Mouse (Mus musculus) cerebellum, adult 2 months (tissue): ENCODE measurements around the gene Nt5c. TPM values are rescaled to one million over a fixed set of nuclear protein-coding genes. Genes with fewer than 3 reads are reported as not detected.
"Not testable (repeated sequence)": the region's sequence is repeated elsewhere in the genome, so short reads cannot be mapped to it uniquely, and the experiment has no call there.

ENCODE experiments used
- DNase-seq, 2 experiments: peaks; one replicate each; pipeline ENCODE4 v3.0.0; 2021
- H3K27ac ChIP-seq: fragments of 200-500 bp; 2 replicates; pipeline ENCODE4 v1.5.1; 2012; ENCODE audit warnings: low read length, control low read depth, inconsistent platforms; ENCODE audit not compliant: insufficient read depth
- H3K27me3 ChIP-seq: fragments of 200-500 bp; 2 replicates; pipeline ENCODE4 v1.6.1; 2012; ENCODE audit warnings: inconsistent platforms, mild to moderate bottlenecking, low read length, moderate library complexity; ENCODE audit not compliant: control insufficient read depth, insufficient read depth
- H3K4me1 ChIP-seq: fragments of 200-500 bp; 2 replicates; pipeline ENCODE4 v1.6.1; 2011; ENCODE audit warnings: low read length; ENCODE audit not compliant: control insufficient read depth, insufficient read depth
- H3K4me3 ChIP-seq: fragments of 200-500 bp; replicated peaks from 2 replicates; pipeline ENCODE3; 2011; ENCODE audit warnings: mild to moderate bottlenecking, low read depth, low read length, control low read depth; ENCODE audit not compliant: insufficient read depth
- CTCF ChIP-seq: fragments of 200-500 bp; IDR thresholded peaks from 2 replicates; pipeline ENCODE4 v1.5.1; 2011; ENCODE audit warnings: low read depth, mild to moderate bottlenecking, control low read depth, low read length, moderate library complexity, borderline replicate concordance; ENCODE audit not compliant: insufficient read depth
- POLR2A ChIP-seq: fragments of 200-500 bp; IDR thresholded peaks from 2 replicates; pipeline ENCODE4 v1.6.1; 2011; ENCODE audit warnings: low read length, control low read depth, borderline replicate concordance; ENCODE audit not compliant: insufficient read depth
- WGBS: fragments of 180-500 bp; shearing (Covaris S2); methylation state at CpG from one replicate; pipeline ENCODE4 v1.1.7; 2018; 5-methylcytosine and 5-hydroxymethylcytosine counted together
- polyA plus RNA-seq: library from polyadenylated mRNA; depleted of rRNA; stranded (reverse); fragments of >200 nt; gene quantifications from 2 replicates; pipeline ENCODE4 v1.2.3, GENCODE M21; 2012

The Nt5c gene
- polyA plus RNA-seq, 1 experiment, result 102 TPM

GRCm38 (mm10) chr11:115483278-115483677 lies 8.4 kb downstream of the Nt5c start:
- H3K4me1 ChIP-seq, result peaks cover under 1% of the 10 kb centered on the region; the same call in 1 of the 2 replicates
- H3K27me3 ChIP-seq, result no peaks in the 10 kb centered on the region
- DNase-seq, result no peak
- H3K27ac ChIP-seq, result no peak overlapping the region
- no peak overlapping the region for H3K4me3 ChIP-seq
- 59% methylated on average over 11 of the region's 11 CpGs for WGBS
- TF ChIP-seq CTCF (no peak), POLR2A (no peak)

- no peak overlapping the region for H3K27ac ChIP-seq
- DNase-seq, result no peak
- no peaks in the 10 kb centered on the region for H3K4me1 ChIP-seq
- H3K4me3 ChIP-seq, result no peak overlapping the region
- 88% methylated on average over 6 of the region's 6 CpGs for WGBS
- H3K27me3 ChIP-seq, result no peaks in the 10 kb centered on the region
- no peak for TF ChIP-seq CTCF
These were observed 10.0 kb downstream of the Nt5c start for GRCm38 (mm10) chr11:115481553-115482259.

GRCm38 (mm10) chr11:115478296-115478938 lies 13.2 kb downstream of the Nt5c start:
- no peak for TF ChIP-seq CTCF
- no peak for TF ChIP-seq POLR2A
- Histone ChIP-seq H3K27me3 (no peaks in the 10 kb centered on the region), H3K4me1 (peaks cover 6% of the 10 kb centered on the region; the same call in 1 of the 2 replicates), H3K4me3 (no peak overlapping the region), H3K27ac (no peak overlapping the region)
- 86% methylated on average over 9 of the region's 9 CpGs for WGBS
- DNase-seq, result no peak

DNA sequence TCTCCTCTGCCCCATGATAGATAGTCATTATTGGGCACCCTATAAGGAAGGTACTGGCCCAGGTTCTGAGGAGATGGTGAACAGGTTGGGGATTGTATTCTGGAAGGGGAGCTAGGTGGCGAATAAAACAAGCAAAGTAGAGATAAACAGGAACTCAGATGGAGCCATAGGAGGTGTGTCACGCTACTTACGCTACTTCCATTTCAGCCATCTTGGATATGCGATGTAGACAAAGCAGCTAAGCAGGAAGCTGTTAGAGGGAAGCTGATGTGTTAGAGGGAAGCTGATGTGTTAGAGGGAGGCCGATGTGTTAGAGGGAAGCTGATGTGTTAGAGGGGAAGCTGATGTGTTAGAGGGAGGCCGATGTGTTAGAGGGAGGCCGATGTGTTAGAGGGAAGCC lies 14.3 kb downstream of the Nt5c start:
- not testable (repeated sequence) for H3K4me3 ChIP-seq, DNase-seq, H3K27me3 ChIP-seq, H3K27ac ChIP-seq
- 85% methylated on average over 7 of the region's 7 CpGs for WGBS
- H3K4me1 ChIP-seq, result peaks cover 16% of the 10 kb centered on the region; the same call in 1 of the 2 replicates

GRCm38 (mm10) chr11:115476630-115477029 lies 15.0 kb downstream of the Nt5c start:
- peaks cover 16% of the 10 kb centered on the region; the same call in 1 of the 2 replicates for H3K4me1 ChIP-seq
- not testable (repeated sequence) for DNase-seq, H3K27ac ChIP-seq, H3K27me3 ChIP-seq, H3K4me3 ChIP-seq
- WGBS, result 81% methylated on average over 4 of the region's 4 CpGs

DNA sequence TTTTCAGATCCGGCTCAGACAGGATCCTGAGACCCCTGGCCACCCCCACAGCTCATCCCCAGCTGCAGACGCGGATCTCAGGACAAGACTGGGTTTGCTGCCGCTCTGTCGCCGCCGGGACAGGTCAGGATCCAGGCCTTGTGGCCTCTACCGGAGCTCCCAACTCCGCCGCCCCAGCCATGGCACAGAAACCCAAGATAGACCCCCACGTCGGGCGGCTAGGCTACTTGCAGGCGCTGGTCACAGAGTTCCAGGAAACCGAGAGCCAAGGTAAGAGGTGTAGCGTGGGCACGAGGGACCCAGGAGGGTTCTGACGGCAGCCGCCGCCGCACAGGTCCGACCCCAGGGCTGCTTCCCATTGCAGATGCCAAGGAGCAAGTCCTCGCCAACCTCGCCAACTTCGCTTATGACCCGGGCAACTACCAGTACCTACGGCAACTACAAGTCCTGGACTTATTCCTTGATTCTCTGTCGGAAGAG lies 15.9 kb downstream of the Nt5c start:
- WGBS, result 2% methylated on average over 28 of the region's 28 CpGs
- peak overlapping the region; percentile 74 for H3K4me3 ChIP-seq
- H3K27ac ChIP-seq, result no peak overlapping the region
- no peaks in the 10 kb centered on the region for H3K27me3 ChIP-seq
- no peak for DNase-seq
- peaks cover 16% of the 10 kb centered on the region; the same call in 1 of the 2 replicates for H3K4me1 ChIP-seq
- TF ChIP-seq POLR2A (no peak), CTCF (no peak)

DNA sequence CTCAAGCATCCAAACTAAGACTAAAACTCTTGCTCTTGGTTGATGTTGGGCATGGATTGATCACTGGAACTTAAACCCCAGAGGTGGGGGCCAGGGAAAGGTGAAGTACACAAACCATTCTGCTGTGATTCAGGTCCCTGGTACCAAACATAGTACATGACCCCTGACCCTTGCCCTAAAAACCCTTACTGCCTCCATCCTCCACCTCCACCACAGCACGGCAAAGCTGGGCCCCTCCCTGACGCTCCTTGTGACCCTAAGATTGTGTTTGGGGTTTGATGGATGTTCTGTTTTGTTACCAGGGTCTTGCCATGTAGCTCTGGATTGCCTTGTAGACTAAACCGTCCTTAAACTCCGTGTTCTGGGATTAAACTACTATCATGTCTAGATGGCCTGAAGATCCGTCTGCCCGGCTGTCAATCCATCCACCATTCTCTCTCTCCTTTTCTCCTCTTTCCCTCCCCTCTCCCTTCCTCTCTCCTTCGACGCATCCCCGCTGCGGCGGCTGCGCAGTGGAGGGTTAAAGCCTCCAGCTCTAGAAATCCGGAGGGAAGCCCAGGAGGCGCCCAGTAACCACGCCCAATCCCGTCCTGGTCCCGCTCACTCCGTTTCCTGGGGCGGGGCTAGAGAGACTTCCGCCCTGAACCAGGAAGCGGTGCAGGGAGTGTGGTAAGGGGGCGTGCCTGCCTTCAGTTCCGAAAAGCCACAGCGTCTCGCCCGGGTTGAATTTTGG lies 16.5 kb downstream of the Nt5c start, which contains the start of gene Armc7:
TSS of gene Armc7 (plus strand) at position 643 of the 733 bp plus-strand sequence.
- under 1% methylated on average over 26 of the region's 26 CpGs for WGBS
- no peak for TF ChIP-seq CTCF
- TF ChIP-seq POLR2A, result peak; percentile 83
- H3K27ac ChIP-seq, result peak within 1 kb of the TSS; percentile 77
- peaks cover 16% of the 10 kb centered on the region; the same call in 1 of the 2 replicates for H3K4me1 ChIP-seq
- DNase-seq, result peak; percentile 93
- peak within 1 kb of the TSS; percentile 74 for H3K4me3 ChIP-seq
- H3K27me3 ChIP-seq, result no peaks in the 10 kb centered on the region

GRCm38 (mm10) chr11:115473626-115474275 lies 17.9 kb downstream of the Nt5c start:
- peaks cover 16% of the 10 kb centered on the region; the same call in 1 of the 2 replicates for H3K4me1 ChIP-seq
- TF ChIP-seq CTCF (peak; percentile 98), POLR2A (peak; percentile 39; the same call in 1 of the 2 replicates)
- H3K27ac ChIP-seq, result peak overlapping the region; percentile 90
- WGBS, result 5% methylated on average over 15 of the region's 15 CpGs
- DNase-seq, result peak; percentile 94 to 99
- no peaks in the 10 kb centered on the region for H3K27me3 ChIP-seq
- H3K4me3 ChIP-seq, result peak overlapping the region; percentile 44
